In genomic region chr2:83940931-83941361, GRCm38 (mm10) we compare ENCODE assay signal across 8 mouse cellular contexts. TPM values are rescaled to one million over a fixed set of nuclear protein-coding genes. Genes with fewer than 3 reads are reported as not detected.
DNase-seq lines count a peak whose midpoint lies in the region; ATAC-seq and TF ChIP-seq lines count a peak whose summit lies in the region.

Gene Zswim2, minus strand, starts transcription at chr2:83941228.

- H3K9me3 ChIP-seq in CH12.LX (replicated peaks; ENCODE audit: low read length): no peaks in the 10 kb centered on the region
- H3K9me3 ChIP-seq in liver, embryonic 15.5 days (replicated peaks): no peaks in the 10 kb centered on the region

- TF ChIP-seq RAD21 in CH12.LX (IDR thresholded peaks at IDR 0.05; ENCODE audit: low read depth, low read length): no peak

- H3K4me3 ChIP-seq in CH12.LX (replicated peaks in 1 of 3; ENCODE audit: low read depth in 2 of 3, low read length in 2 of 3, poor library complexity in 1 of 3): peak within 1 kb of the TSS; percentile 15 to 56 (median 23)
- H3K4me3 ChIP-seq in embryonic fibroblast, embryonic 13.5 days (ENCODE audit: insufficient read depth, low read length): peak within 1 kb of the TSS; percentile 16
- H3K4me3 ChIP-seq in liver, embryonic 15.5 days (replicated peaks): no peak within 1 kb of the TSS

- TF ChIP-seq EP300 in CH12.LX (IDR thresholded peaks at IDR 0.05; ENCODE audit: low read length): peak; percentile 39; the same call in 1 of the 2 replicates

- dilution Hi-C loops in CH12.LX (cut with MboI; ENCODE audit: extremely low pct_ligation_motif_present, extremely low pct_unique_long_range_greater_than_20kb, low sequenced_read_pairs): no loop called here

- peak; percentile 88 for DNase-seq in CH12.LX (ENCODE audit: extremely low read depth)
- DNase-seq in brain, adult 2 months (ENCODE audit: low read depth, low spot score): peak; percentile 94
- DNase-seq in heart, postnatal 36 days: peak; percentile 4 to 10
- peak; percentile 87 for DNase-seq in layer of hippocampus, adult 11-12 months (ENCODE audit: low spot score)
- peak; percentile 26 for DNase-seq in thymus, postnatal 14 days

- H3K79me2 ChIP-seq in CH12.LX (replicated peaks; ENCODE audit: control insufficient read depth, extremely low read depth, insufficient read depth, poor library complexity, severe bottlenecking): no peaks in the 10 kb centered on the region

- ATAC-seq in liver, embryonic 15.5 days (ENCODE audit: insufficient read depth): no peak
- peak; percentile 39; the same call in 1 of the 2 replicates for ATAC-seq in neutrophil, adult 5-6 weeks (ENCODE audit: extremely low read depth, insufficient number of reproducible peaks, low FRiP score, poor library complexity, severe bottlenecking)

- intact Hi-C loops in heart, postnatal 36 days (cut with DNase I): no loop called here

- H3K9ac ChIP-seq in CH12.LX (ENCODE audit: insufficient read depth, low read depth): 0 out of 2 replicates have a peak within 1 kb of the TSS, but pooled peaks have one; percentile 3
- no peak within 1 kb of the TSS for H3K9ac ChIP-seq in liver, embryonic 15.5 days

- TF ChIP-seq CTCF in CH12.LX (conservative IDR thresholded peaks at IDR 0.05 in 1 of 2, IDR thresholded peaks at IDR 0.05 in 1 of 2; ENCODE audit: low read depth in 2 of 2, low read length in 2 of 2): no peak
- no peak for TF ChIP-seq CTCF in embryonic fibroblast, embryonic 13.5 days (IDR thresholded peaks at IDR 0.05; ENCODE audit: borderline replicate concordance, insufficient read depth, low read length)

- in situ Hi-C loops in CH12.LX (cut with MboI; ENCODE audit: low pct_ligation_motif_present, low pct_unique_long_range_greater_than_20kb, low sequenced_read_pairs): loop anchor here (25.0 kb wide), 1 partner anchor 129 kb away; the partner anchor contains the start of gene Fam171b

- H3K27me3 ChIP-seq in CH12.LX (replicated peaks): no peaks in the 10 kb centered on the region
- no peaks in the 10 kb centered on the region for H3K27me3 ChIP-seq in liver, embryonic 15.5 days

- 0 out of 2 replicates have a peak, but pooled peaks have one; percentile 27 for TF ChIP-seq POLR2A in CH12.LX (IDR thresholded peaks at IDR 0.05; ENCODE audit: low read depth, low read length)
- TF ChIP-seq POLR2A in embryonic fibroblast, embryonic 13.5 days (IDR thresholded peaks at IDR 0.05; ENCODE audit: low read depth, low read length): no peak

- H3K4me1 ChIP-seq in CH12.LX (ENCODE audit: control insufficient read depth in 1 of 2, insufficient read depth in 2 of 2): peaks cover 2 to 20% of the 10 kb centered on the region in 2 experiments; a peak in 3 of 4 replicates
- peaks cover 2% of the 10 kb centered on the region; the same call in 1 of the 2 replicates for H3K4me1 ChIP-seq in embryonic fibroblast, embryonic 13.5 days (ENCODE audit: control insufficient read depth, insufficient read depth, low read length)
- no peaks in the 10 kb centered on the region for H3K4me1 ChIP-seq in liver, embryonic 15.5 days (replicated peaks)

- H3K4me2 ChIP-seq in CH12.LX (ENCODE audit: insufficient read depth, low read depth, poor library complexity, severe bottlenecking): peak within 1 kb of the TSS; percentile 77
- H3K4me2 ChIP-seq in liver, embryonic 15.5 days: peak within 1 kb of the TSS; percentile 29

- 2% methylated on average over 20 of the region's 20 CpGs for WGBS in liver, embryonic 15.5 days (ENCODE audit: insufficient replicate concordance)

- H3K27ac ChIP-seq in CH12.LX (ENCODE audit: insufficient read depth, low read depth): peak within 1 kb of the TSS; percentile 18; the same call in 1 of the 2 replicates
- no peak within 1 kb of the TSS for H3K27ac ChIP-seq in embryonic fibroblast, embryonic 13.5 days (ENCODE audit: insufficient read depth, low read length)
- H3K27ac ChIP-seq in liver, embryonic 15.5 days (replicated peaks): no peak within 1 kb of the TSS

- H3K36me3 ChIP-seq in CH12.LX (replicated peaks in 1 of 2; ENCODE audit: control insufficient read depth in 1 of 2, insufficient read depth in 1 of 2, low read length in 1 of 2): no peaks in the 10 kb centered on the region
- H3K36me3 ChIP-seq in liver, embryonic 15.5 days (replicated peaks): no peaks in the 10 kb centered on the region

TF ChIP-seq in CH12.LX, 34 proteins besides CTCF, POLR2A, EP300 and RAD21:
- TF ChIP-seq MAZ (IDR thresholded peaks at IDR 0.05; ENCODE audit: low read depth, low read length) (peak; percentile 81; the same call in 1 of the 2 replicates), MEF2A (IDR thresholded peaks at IDR 0.05; ENCODE audit: borderline replicate concordance, low read depth, low read length) (no peak), NELFE (IDR thresholded peaks at IDR 0.05; ENCODE audit: low read depth, low read length) (no peak), POLR2AphosphoS2 (IDR thresholded peaks at IDR 0.05; ENCODE audit: low read depth, low read length) (no peak), SMC3 (IDR thresholded peaks at IDR 0.05; ENCODE audit: low read depth, low read length) (no peak), BHLHE40 (IDR thresholded peaks at IDR 0.05; ENCODE audit: low read depth, low read length) (no peak), CHD2 (IDR thresholded peaks at IDR 0.05; ENCODE audit: low read length) (peak; percentile 84), KAT2A (IDR thresholded peaks at IDR 0.05; ENCODE audit: insufficient replicate concordance, low read length) (0 out of 2 replicates have a peak, but pooled peaks have one; percentile 51), RCOR1 (conservative IDR thresholded peaks at IDR 0.05; ENCODE audit: low read depth, low read length) (no peak), MXI1 (IDR thresholded peaks at IDR 0.05; ENCODE audit: low read depth, low read length) (peak; percentile 97), ELF1 (IDR thresholded peaks at IDR 0.05; ENCODE audit: low read depth, low read length) (no peak), USF2 (conservative IDR thresholded peaks at IDR 0.05; ENCODE audit: low read depth, low read length) (no peak), GABPA (IDR thresholded peaks at IDR 0.05; ENCODE audit: insufficient replicate concordance, low read depth, low read length) (no peak), E2F4 (IDR thresholded peaks at IDR 0.05; ENCODE audit: insufficient replicate concordance, low read depth, low read length) (no peak), HCFC1 (IDR thresholded peaks at IDR 0.05; ENCODE audit: low read depth, low read length) (0 out of 2 replicates have a peak, but pooled peaks have one; percentile 34), CHD1 (IDR thresholded peaks at IDR 0.05; ENCODE audit: low read depth, low read length) (no peak), ZKSCAN1 (IDR thresholded peaks at IDR 0.05; ENCODE audit: borderline replicate concordance, low read depth, low read length) (no peak), MAX (IDR thresholded peaks at IDR 0.05; ENCODE audit: low read length) (no peak), MAFK (IDR thresholded peaks at IDR 0.05; ENCODE audit: insufficient replicate concordance, low read length) (no peak), NRF1 (IDR thresholded peaks at IDR 0.05; ENCODE audit: low read depth, low read length) (no peak), IRF4 (IDR thresholded peaks at IDR 0.05; ENCODE audit: low read depth, low read length) (peak; percentile 38; the same call in 1 of the 2 replicates), ETS1 (conservative IDR thresholded peaks at IDR 0.05; ENCODE audit: low read depth, low read length) (no peak), SIN3A (IDR thresholded peaks at IDR 0.05; ENCODE audit: low read length) (peak; percentile 84), JUN (IDR thresholded peaks at IDR 0.05; ENCODE audit: insufficient read depth, low read depth, low read length) (no peak)

RNA-seq across cellular contexts. Expression of gene Zswim2, which starts in this region (rescaled TPM):
- total RNA-seq in CH12.LX (2012; rRNA removed): not detected in 2 replicates
- total RNA-seq in CH12.LX (2014; rRNA removed): not detected in 2 replicates
- polyA plus RNA-seq in CH12.LX (2012; ENCODE audit: insufficient read length, low read depth): not detected in 2 replicates
- not detected in 2 replicates for polyA plus RNA-seq in embryonic fibroblast, embryonic 13.5 days (2011; ENCODE audit: insufficient read length, low read depth, missing spikeins)
- total RNA-seq in heart, postnatal 36 days (2021): not detected
- not detected in 2 replicates for polyA plus RNA-seq in liver, embryonic 15.5 days (2015; fragmentation: Nextera tagmentation; extraction: Ambion mirVana)
- not detected in 2 replicates for total RNA-seq in neutrophil, adult 5-6 weeks (2017)

Comparison
In these comparisons a context has a peak if more than half of its experiments do, and no peak if none do; other contexts are left out.
1. Peak in DNase-seq, H3K4me3 ChIP-seq, H3K27ac ChIP-seq, H3K9ac ChIP-seq and H3K4me2 ChIP-seq in CH12.LX; RNA of the gene not detected or under 1 TPM.
2. Peak in DNase-seq in heart, postnatal 36 days; RNA of the gene not detected or under 1 TPM.
3. Peak in ATAC-seq in neutrophil, adult 5-6 weeks; RNA of the gene not detected or under 1 TPM.
4. DNase-seq: peak in every context shown above with its lines; median percentile 94 in brain, adult 2 months; 88 in CH12.LX; 87 in layer of hippocampus, adult 11-12 months; 26 in thymus, postnatal 14 days; 7 in heart, postnatal 36 days.